Mouse (Mus musculus): ENCODE data around the gene Mid1.

The Mid1 gene

DNA sequence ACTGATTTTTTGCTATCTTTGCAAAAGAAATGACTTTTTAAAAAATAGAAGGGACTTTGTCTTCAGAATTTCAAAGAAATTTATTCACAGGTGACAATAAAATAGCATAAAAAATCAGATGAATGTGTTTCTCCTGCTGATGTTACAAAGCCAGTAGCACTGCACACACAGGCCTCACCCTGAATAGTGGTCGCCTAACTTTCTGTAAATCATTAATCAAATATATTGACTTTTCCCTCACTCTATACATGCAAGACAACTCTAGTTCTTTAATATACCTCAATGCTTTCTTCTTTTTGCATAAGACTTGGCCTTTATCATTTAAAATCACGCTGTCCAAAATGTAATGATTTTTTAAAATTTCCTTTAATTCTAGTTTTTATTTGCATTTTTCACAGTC, 126.8 kb downstream of the Mid1 start:
- DNase-seq (ENCODE audit: low read depth, low spot score) = no peak

DNA sequence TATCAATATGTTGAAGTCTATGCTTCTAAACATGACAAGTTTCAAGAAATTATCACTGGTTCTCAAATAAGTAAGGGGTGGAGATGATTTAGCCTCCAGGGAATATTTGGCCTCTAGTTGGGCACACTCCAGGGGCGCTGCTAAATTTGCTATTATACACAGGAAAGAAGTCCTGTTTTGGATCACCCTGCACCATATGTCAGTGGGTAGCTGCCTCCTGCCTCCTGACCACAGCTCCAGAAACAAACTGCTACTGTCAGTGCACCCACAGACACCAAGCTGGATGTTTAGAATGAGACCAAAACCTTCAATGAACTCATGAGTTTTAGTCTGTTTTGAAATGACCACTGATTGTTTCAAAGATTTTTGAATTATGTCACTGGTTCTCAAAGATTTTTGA, 128.7 kb downstream of the Mid1 start:
- no peak for DNase-seq (ENCODE audit: low read depth, low spot score)

DNA sequence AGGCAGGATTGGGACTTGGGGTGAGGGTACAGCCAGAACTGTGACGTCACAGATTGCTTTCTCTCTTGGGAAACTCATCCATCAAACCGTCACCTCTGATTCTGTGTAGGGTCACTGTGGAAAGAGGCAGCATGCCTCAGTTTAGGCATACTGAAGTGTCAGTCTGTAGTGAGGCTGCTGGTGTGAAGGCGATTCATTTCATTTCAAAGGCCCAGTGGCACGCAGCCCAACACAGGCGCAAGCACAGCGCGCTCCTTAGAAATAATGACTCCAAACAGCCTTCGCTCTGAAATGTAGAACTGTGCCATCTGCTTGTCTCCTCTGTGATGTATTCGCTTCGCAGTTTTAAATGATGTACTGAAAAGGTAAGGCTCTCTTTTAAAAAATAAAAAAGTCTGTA, 141.9 kb downstream of the Mid1 start:
- no peak for DNase-seq (ENCODE audit: low read depth, low spot score)

DNA sequence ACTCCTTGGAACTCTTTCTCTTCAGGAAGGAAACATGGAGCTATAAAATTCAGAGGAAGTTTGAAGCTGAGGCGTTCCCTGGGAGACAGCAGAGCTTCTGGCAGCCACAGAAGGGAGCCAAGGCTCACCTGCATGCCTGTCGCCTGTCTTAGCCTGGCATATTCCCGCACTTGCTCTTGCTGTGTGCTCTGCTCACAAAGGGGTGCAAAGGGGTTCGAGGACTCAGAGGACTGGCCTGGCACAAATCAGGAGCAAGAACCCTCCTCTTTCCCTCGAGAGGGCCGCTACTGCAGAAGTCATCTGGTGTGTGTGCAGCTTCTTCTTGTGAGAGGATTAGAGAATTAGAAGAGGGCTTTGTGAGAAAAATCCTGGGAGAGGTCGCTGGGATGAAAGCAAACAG, 142.7 kb downstream of the Mid1 start:
- DNase-seq (ENCODE audit: low read depth, low spot score) = no peak

DNA sequence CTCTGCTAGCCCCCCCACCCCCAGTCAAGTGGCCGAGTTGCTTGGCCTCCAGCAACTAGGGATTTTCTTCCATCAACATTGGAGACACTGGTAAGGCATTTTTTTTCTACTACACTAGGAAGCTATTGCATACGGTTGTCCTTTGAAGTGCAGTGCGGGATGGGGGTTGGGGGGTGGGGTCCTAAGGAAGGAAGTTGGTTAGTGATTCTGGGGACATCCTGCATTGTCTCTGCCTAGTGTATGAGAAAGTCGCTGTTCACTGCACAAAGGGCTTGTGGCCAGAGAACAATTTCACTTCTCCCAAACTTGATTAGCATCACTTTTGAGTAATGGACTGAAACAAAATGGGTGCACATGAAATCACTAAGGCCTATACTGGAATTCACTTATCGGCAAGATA, 143.1 kb downstream of the Mid1 start:
- DNase-seq (ENCODE audit: low read depth, low spot score) = no peak

DNA sequence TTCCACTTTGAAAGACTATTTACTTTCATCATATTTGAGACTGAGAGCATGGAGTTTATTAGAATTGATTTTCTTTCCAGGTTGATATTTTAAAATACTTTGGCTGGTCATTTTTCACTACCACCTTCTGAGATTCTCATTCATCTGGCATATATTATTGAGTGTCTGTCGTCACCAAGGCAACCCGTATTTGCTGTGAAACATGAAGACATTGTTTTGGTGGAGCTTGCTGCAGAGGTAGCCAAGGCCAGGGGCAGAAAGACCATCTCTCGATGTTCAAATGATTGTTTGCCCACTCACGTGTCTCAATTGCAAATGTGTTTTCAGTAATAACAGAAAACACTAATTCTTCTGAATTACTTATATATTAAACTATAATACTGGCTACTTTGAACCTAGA, 145.1 kb downstream of the Mid1 start:
- no peak for DNase-seq (ENCODE audit: low read depth, low spot score)

DNA sequence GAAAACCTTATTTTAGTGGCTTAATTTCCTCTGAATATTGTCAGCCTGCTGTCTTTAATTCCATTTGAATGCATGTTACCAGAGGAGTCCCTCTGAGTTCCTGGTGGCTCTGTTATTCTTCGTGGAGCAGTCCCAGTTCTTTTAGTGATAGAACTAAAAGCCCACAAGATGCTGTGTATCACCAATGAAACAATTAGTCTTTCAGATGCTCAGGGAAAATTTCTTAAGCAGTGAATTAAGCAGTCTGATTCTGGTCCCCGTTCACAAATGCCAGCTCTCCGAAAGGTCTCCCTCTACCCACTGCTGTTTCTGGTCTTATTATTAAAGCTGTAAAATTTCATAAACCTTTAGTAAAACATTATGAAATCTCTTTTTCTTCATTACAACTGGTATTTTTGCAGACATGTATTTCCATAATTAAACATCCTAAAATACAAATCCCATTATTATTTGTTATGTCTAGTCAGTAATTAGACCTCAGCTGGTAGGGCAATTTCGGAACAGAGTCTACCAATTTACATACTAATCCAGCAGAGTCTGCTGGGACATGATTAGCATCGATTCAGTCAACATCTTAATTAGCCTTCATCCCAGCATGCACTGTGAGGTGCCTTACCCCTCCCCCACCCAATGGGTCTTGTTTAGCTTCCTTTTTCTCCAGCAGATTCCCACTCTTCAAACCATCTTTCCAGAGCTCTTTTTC, 153.1 kb downstream of the Mid1 start:
- no peak for DNase-seq (ENCODE audit: low read depth, low spot score)

DNA sequence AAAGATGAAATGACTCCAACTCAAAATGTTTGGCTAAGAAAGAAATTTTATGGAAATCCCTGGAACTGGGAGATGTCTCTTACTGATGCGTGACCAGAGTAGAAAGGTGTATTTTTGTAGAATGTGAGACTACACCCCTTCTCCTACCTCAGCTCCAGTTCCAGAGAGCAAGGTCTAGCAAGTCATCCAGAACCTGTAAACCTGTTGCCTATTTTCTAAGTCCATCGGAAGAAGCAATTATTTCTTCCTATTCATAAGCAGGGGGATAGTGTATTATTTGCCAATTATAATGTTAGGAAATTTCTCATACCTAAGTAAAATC, 153.6 kb downstream of the Mid1 start:
- DNase-seq (ENCODE audit: low read depth, low spot score) = no peak

DNA sequence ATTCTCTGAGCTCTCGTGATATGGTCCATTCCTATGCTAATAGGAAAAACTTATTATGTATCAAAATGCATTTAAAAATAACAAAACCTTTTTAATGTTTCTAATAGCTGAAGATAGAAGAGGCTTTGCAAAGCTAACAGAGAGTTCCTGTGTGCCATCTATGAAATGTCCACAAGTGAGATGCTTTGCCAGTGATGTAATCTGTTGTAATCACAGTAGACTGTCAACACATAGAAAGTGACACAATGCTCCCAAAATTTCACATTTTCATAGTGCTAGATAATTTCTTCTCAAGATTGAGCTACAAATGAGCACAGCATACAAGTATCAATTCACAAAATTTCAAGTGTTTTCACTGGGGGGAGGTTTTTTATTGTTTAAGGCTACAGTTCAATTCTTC, 158.3 kb downstream of the Mid1 start:
- DNase-seq (ENCODE audit: low read depth, low spot score) = peak; percentile 53

DNA sequence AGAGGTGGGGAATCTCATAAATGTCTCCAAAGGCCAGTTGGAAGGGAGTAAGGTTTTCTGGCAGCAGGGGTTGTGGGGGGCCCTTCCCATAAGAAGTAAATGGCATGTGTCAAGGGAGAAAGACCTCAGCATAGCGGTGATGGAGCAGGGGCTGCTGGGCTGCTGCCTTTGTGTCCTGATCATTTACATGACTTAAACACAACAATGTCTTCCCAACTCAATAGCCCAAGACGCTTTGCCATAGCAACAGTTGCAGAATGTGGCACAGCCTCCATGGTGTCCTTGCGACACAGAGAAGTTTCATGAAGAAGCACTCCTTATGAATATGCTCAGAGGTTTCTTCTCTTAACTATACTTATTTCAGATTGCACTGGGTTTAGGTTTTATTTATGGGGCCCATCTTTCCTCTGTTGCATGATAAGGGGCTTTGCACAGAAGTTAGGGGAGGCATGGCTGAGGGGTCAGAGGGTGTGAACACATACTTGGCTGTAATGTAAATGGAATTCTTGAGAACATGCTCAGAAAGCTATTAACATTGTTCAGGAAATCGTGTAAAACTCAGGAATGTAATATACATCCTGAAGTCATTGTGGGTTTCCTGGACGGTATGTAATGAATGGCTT, 159.3 kb downstream of the Mid1 start:
- peak; percentile 34 for DNase-seq (ENCODE audit: low read depth, low spot score)

DNA sequence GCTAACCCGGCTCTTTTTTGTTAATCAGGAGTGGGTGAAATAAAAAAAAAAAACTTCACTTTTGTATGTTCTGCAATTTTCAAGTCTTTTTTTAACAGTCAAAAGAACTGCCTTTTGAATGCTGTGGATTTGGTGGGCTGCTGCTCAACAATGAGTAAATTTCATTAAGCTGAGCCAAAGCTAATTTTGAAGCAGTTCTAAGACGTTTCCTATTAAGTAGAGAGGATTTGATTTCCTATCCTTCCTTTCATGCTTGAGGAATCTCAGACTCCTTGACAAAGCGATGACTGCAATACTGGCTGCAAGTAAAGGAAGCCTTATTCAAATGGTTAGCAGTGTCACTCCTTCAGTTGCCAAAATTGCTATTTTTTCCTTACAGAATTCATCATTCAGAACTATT, 161.2 kb downstream of the Mid1 start:
- DNase-seq (ENCODE audit: low read depth, low spot score) = no peak

DNA sequence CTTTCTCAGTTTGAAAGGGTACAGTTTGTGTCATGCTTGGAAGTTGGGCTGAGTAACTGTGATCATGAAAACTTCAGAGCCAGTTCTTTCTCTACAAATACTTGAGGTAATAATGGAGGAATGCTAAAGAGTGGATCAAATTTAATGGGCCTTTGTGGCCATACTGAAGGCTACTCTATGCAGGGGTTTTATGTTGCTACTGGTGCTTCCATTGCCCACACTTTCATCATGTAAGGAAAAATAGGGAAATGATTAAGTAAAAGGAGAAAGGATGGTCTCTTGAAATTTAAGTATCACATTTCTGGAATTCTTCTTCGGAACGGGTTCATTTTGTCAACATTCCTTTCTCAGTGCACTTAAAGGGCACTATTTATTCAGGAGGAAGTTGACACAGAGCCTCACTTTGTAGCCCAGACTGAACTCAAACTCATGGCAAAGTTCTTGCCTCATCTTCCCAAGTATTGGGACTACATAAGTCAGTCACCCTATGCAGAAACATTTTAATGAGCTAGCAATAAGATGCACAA, 176.3 kb downstream of the Mid1 start:
- DNase-seq (ENCODE audit: low read depth, low spot score) = peak; percentile 63

DNA sequence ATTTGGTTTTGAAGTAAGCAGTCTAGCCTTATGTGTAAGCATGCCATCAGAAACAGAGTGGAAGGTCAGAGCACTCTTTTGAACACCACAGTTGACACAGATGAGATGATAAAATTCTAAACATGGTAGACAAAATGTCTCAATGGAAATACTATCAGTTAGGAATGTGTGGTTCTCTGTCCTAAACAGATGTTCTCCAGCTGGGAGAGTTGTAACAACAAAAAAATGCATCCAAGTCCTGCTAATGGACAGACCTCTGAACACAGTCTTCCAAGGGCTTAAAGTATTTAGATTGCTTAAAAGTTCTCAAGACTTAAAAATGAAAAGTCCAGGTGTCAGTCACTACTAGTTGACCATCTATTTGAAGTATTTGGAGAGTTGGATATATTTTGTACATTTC, 177.4 kb downstream of the Mid1 start:
- DNase-seq (ENCODE audit: low read depth, low spot score) = peak; percentile 60

DNA sequence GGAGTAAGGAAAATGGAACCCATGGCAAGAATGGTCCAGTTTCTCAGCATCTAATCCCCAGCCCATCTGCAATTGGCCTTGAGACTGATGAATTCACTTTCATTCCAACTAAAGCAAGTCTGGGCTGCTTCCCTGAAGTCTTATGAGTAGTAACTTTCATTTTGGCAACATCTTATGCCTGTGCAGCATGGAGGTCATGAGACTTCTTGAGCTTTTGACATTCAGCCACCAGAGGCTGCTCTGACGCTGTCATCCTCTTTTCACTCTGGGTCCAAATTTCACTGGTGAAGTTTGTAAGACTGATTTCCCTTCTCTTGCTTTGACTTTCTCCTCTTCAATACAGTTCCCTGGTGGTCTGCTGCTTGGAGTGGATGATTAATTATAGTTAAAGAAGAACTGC, 177.8 kb downstream of the Mid1 start:
- DNase-seq (ENCODE audit: low read depth, low spot score) = peak; percentile 82

DNA sequence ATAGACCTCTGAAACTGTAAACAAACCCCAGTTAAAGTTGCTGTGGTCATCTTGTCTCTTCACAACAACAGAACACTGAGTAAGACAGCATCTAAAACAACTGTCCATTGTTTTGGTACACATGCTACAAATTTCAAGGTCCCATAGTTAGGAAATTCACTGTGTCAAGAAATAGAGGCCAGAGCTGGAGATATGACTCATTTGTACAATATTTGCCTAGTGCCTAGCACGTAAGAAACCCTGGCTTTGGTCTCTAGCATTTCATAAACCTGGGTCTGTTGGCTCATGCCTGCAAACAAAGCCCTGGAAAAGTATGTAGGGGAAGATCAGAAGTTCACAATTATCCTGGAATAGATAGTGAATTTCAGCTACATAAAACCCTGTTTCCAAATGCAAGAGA, 178.8 kb downstream of the Mid1 start:
- DNase-seq (ENCODE audit: low read depth, low spot score) = peak; percentile 74

DNA sequence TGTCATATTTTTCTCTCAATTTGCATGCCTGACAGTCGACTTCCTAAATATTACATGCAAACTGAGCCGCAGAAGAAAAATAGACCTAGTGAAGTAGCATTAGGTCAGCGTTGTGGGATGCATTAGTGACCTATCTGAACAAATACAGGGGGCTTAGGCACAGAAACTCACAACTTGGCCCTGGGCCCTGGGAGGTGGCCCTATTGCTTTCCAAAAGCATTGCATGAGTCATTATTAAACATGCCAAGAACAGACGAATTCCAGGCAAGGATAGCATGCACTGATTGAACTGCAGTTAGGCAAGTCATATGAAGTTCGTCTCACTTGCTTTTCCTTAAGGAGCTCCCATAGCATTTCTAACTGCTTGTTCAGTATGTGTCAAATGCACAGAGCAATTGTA, 183.2 kb downstream of the Mid1 start:
- DNase-seq (ENCODE audit: low read depth, low spot score) = peak; percentile 70

DNA sequence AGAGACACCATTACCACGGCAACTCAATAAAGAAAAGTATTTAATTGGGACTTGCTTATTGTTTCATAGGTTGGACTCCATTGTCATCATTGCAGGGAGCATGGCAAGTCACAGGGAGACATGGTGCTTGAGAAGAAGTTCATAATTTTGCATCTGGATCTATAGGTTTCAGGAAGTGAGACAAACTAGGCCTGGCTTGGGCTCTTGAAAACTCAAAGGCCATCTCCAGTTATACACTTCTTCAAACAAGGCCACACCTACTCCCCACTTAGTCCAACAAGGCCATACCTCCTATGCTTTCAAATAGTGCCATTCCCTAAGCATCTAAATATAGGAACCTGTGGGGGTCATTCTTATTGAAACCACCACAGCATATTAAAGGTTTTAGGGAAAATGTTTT, 189.5 kb downstream of the Mid1 start:
- no peak for DNase-seq (ENCODE audit: low read depth, low spot score)

DNA sequence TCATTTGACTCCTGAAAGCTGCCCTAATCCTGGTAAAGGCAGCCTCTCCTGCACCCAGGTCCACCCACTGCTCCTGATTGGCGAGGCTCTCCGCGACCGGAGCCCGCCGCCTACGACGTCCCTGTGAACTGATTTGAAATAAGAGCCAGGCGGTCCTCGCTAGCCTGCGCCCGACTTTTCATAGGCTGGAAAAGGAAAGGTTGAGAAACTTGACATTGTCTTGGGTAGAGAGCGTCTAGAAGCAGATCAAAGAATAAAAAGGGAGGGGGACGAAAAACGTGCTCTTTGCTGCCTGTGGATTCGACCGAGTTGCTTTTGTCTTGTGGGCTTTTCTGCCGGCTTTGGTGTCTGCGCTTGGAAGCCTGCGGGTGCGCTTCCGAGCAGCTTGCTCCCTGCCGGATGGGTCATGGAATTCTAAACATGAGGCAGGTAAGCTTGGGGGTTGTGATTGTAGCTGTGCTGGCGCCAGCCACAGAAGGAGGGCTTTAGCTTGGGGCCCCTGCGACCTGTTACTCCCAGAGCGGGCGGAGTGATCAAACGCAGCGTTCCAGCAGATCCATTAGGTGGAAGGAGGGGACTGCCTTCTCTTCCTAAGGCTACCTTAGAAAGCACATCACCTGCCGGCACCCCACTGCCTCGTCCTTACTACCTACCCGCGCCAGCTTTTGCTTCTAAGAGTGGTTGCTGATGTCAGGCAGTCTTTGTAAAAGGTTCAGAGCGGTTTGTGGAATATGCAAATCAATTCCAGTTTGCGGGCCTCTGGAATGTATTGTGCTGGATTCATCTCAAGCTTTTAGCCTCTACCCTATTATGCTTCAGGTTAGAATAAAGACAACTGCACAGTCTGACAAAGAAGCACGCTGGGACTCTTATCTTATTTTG, 194.7 kb downstream of the Mid1 start:
- DNase-seq (ENCODE audit: low read depth, low spot score) = peak; percentile 82

DNA sequence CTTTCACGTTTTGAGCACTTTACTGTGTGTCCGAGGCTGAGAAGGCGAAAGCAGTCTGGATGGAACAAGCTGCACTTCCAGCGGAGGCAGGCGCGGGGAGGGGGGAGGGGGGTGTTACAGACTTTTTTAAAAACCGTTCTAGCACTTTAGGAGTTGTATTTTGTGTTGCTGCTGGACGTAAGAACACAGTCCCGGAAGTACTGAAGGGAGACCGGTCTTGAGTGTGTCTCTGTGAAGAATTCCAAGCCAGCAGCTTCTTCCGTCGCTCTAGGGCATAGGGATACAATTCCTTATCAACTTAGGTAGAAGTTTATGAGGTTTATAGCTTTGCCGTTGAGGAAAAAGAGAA, 195.3 kb downstream of the Mid1 start:
- DNase-seq (ENCODE audit: low read depth, low spot score) = peak; percentile 55

DNA sequence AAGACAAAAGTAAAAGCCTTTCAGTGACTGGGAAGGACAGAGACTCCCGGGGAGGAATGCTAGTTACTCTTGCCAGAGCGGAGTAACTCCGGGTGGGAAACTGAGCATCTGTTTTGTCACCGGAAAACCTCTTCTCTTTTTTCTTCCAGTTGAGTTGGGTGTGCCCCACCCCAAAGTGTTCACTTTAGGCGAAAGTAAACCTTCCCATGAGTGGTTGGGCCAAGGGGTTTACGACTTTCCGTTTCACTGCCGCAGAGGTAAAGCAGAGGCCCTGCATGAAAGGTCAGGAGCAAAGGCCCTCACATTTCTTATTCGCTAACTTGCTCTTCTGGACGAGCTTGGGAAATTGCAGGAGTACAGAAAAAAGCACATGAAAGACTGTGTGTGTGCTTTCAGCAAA, 195.8 kb downstream of the Mid1 start:
- peak; percentile 44 for DNase-seq (ENCODE audit: low read depth, low spot score)

DNA sequence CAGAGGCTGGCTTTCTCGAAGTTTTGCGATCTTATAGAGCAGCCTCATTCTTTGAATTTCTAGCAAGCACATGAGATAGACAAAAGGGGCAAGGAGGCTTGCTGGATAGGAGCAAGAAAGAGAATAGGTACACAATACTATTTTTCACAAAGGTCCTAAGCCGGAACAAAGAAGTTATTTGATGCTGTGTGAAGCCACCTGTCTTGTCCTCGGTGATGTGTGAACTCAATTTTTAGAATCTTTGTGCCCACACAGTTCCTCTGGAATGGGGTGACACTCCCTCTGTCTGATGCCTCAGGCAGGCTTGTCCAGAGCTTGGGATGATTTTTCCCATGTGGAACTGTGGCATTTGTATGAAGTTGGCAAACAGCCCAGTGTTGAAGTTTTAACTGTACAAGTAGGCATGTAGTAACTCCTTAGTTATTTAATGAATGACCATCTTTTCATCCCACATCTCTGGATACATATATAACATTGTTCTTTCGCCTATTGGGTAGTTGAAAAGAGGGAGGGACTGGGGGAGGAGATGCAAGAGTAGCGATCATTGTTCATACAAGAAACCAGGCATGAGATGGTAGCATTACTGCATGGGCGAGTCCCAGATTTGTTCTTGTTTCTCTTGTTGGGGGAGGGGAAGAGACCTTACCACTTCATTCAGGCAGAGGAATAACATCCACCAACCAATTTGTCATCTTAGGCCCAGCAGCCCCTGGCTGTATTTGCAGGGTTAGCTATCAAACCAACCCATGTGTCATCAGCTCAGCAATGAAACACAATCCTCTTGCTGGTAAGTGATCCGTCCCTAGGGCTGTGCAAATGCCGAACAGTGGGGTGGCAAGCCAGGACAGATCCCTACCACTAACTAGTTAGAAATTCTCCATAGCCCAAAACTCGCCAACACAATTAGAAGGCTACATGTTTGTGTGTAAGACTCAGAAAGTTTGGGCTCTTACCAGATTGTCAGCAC, 196.5 kb downstream of the Mid1 start:
- DNase-seq (ENCODE audit: low read depth, low spot score) = peak; percentile 69

DNA sequence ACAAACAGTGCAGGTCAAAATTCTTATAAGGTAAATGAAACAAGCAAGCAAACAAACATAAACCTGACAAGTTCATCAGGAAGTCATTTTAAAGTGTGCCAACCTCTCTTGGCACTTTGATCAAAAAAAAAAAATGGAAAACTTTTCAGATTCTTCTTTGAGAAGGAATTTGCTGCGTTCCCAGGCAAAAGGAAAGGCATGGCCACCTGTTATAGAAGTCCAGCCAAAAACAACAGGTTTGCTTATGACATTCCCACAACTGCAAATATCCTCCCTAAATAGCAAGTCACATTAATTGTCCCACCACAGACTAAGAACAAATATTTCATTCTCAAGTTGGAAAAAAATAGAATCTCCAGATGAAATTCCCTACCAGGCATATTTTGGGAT, 197.2 kb downstream of the Mid1 start:
- DNase-seq (ENCODE audit: low read depth, low spot score) = no peak
